Mouse (Mus musculus) forebrain, embryonic 11.5 days (tissue): Measurements from ENCODE around the gene Zeb2. TPM values are rescaled to one million over a fixed set of nuclear protein-coding genes. Genes with fewer than 3 reads are reported as not detected.

ENCODE experiments used
- ATAC-seq: fragments of 200-750 bp; cut with Nextera tagmentation; replicated peaks from 2 replicates; pipeline ENCODE4 v1.8.0; 2017; ENCODE audit warnings: moderate TSS enrichment; ENCODE audit not compliant: low FRiP score
- DNase-seq: peaks from one replicate; pipeline ENCODE4 v3.0.0-alpha.2; 2017; ENCODE audit warnings: low spot score
- H3K27ac ChIP-seq: fragments of 300-500 bp; sonication (generic); 2 replicates; pipeline ENCODE4 v1.5.1; 2014; ENCODE audit warnings: low read depth, low read length
- H3K27me3 ChIP-seq: fragments of 300-500 bp; sonication (generic); 2 replicates; pipeline ENCODE4 v1.6.1; 2014; ENCODE audit warnings: mild to moderate bottlenecking, low read length, mixed read lengths; ENCODE audit not compliant: control insufficient read depth, insufficient read depth
- H3K36me3 ChIP-seq: fragments of 300-500 bp; sonication (generic); 2 replicates; pipeline ENCODE4 v1.6.1; 2014; ENCODE audit warnings: mild to moderate bottlenecking, low read length, moderate library complexity, mixed read lengths; ENCODE audit not compliant: control insufficient read depth, insufficient read depth
- H3K4me1 ChIP-seq: fragments of 300-500 bp; sonication (generic); replicated peaks from 2 replicates; pipeline ENCODE4 v1.6.1; 2014; ENCODE audit warnings: low read length, mixed read lengths; ENCODE audit not compliant: control insufficient read depth, insufficient read depth
- H3K4me2 ChIP-seq: fragments of 300-500 bp; sonication (generic); 2 replicates; pipeline ENCODE4 v1.6.1; 2014; ENCODE audit warnings: low read depth, mild to moderate bottlenecking, low read length, moderate library complexity, mixed read lengths; ENCODE audit not compliant: severe bottlenecking
- H3K4me3 ChIP-seq: fragments of 300-500 bp; sonication (generic); 2 replicates; pipeline ENCODE4 v1.5.1; 2014; ENCODE audit warnings: low read depth, low read length
- H3K9ac ChIP-seq: fragments of 300-500 bp; sonication (generic); 2 replicates; pipeline ENCODE4 v1.6.1; 2014; ENCODE audit warnings: low read length
- H3K9me3 ChIP-seq: fragments of 300-500 bp; sonication (generic); 2 replicates; pipeline ENCODE4 v1.6.1; 2016; ENCODE audit warnings: low read length, mixed read lengths; ENCODE audit not compliant: control insufficient read depth
- WGBS: fragments of 180-500 bp; shearing (Covaris S2); extraction: QIAGEN DNeasy Blood & Tissue Kit; methylation state at CpG from one replicate; pipeline ENCODE4 v1.1.7; 2014; 5-methylcytosine and 5-hydroxymethylcytosine counted together
- polyA plus RNA-seq: library from polyadenylated mRNA; unstranded; fragments of >200 nt; fragmentation: Nextera tagmentation; extraction: Ambion mirVana; gene quantifications from 2 replicates; pipeline ENCODE4 v1.2.1, GENCODE M21; 2014

Gene Zeb2
- polyA plus RNA-seq, 1 experiment from 2014 or later = 50.0 TPM

DNA sequence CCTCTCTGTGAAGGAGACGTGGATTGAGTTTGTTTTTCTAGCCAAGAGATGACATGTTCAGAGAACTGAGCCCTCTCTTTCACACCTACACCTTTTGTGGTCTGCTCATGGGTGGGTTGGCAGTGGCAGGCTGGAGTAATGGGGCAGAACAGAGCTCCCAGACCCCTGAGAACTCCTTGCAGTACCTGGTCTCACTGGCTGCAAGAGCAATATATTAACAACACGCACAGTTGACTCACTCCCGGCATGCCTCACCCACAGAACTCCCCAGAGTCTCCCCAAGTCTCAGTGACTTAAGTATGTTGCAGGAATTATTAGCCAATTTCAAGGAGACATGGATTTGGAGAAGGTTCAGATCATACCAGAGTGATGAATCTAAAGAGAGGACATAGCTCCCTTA lies 140.1 kb downstream of the Zeb2 start:
- DNase-seq (no peak), ATAC-seq (no peak)
- Histone ChIP-seq H3K36me3 (no peaks in the 10 kb centered on the region), H3K4me3 (no peak overlapping the region), H3K4me1 (peaks cover 10% of the 10 kb centered on the region; the same call in 1 of the 2 replicates), H3K9ac (no peak overlapping the region), H3K27me3 (peaks cover 2% of the 10 kb centered on the region; the same call in 1 of the 2 replicates), H3K9me3 (no peaks in the 10 kb centered on the region), H3K4me2 (no peak overlapping the region), H3K27ac (no peak overlapping the region)
- WGBS = 94% methylated on average over 3 of the region's 3 CpGs

GRCm38 (mm10) chr2:44976484-44976883 lies 140.7 kb downstream of the Zeb2 start:
- no peak for ATAC-seq

GRCm38 (mm10) chr2:44973828-44974227 lies 143.4 kb downstream of the Zeb2 start:
- no peak for ATAC-seq
- 93% methylated on average over 6 of the region's 6 CpGs for WGBS
- Histone ChIP-seq H3K27ac (no peak overlapping the region), H3K4me2 (no peak overlapping the region), H3K9ac (no peak overlapping the region), H3K4me1 (no peaks in the 10 kb centered on the region), H3K27me3 (no peaks in the 10 kb centered on the region), H3K36me3 (no peaks in the 10 kb centered on the region), H3K4me3 (no peak overlapping the region), H3K9me3 (no peaks in the 10 kb centered on the region)
- DNase-seq = no peak

More at GRCm38 (mm10) chr2:44976484-44976883, 140.7 kb downstream of the Zeb2 start:
- 61% methylated on average over 4 of the region's 4 CpGs for WGBS
- Histone ChIP-seq H3K27ac (no peak overlapping the region), H3K9ac (no peak overlapping the region), H3K4me2 (no peak overlapping the region), H3K9me3 (no peaks in the 10 kb centered on the region), H3K27me3 (peaks cover 2% of the 10 kb centered on the region; the same call in 1 of the 2 replicates), H3K36me3 (no peaks in the 10 kb centered on the region), H3K4me3 (no peak overlapping the region), H3K4me1 (peaks cover 10% of the 10 kb centered on the region; the same call in 1 of the 2 replicates)
- no peak for DNase-seq

DNA sequence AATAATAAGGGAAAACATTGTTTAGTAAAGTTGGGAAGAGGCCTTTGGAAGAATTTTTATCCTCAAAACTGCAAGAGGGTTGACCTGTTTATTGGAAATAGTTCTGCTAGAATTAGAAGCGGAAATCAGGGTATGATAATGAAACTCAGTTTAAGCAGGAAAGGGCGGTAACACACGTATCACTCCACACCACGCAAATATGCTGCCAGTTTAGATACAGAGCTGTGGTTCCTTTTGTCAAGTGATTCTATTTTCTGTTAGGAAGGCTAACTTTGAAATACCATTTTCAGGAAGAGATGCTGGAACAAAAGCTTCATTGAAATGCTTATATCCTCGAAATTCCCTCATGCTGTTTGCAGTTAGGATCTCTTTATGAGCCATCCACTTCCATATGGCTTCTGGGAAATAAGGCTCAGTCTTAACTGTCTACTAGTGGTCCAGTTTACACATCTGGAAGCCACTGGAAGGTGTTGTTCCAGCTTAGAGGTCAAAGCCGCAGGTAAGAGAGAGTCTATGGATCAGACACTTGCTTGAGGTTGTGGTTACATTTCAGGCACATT lies 147.0 kb downstream of the Zeb2 start:
- DNase-seq (no peak), ATAC-seq (no peak)
- no peak overlapping the region for H3K4me3 ChIP-seq
- no peaks in the 10 kb centered on the region for H3K36me3 ChIP-seq
- no peaks in the 10 kb centered on the region for H3K4me1 ChIP-seq
- no peaks in the 10 kb centered on the region for H3K9me3 ChIP-seq
- 90% methylated on average over 6 of the region's 6 CpGs for WGBS
- H3K27ac ChIP-seq = no peak overlapping the region
- H3K9ac ChIP-seq = no peak overlapping the region
- no peaks in the 10 kb centered on the region for H3K27me3 ChIP-seq
- no peak overlapping the region for H3K4me2 ChIP-seq

DNA sequence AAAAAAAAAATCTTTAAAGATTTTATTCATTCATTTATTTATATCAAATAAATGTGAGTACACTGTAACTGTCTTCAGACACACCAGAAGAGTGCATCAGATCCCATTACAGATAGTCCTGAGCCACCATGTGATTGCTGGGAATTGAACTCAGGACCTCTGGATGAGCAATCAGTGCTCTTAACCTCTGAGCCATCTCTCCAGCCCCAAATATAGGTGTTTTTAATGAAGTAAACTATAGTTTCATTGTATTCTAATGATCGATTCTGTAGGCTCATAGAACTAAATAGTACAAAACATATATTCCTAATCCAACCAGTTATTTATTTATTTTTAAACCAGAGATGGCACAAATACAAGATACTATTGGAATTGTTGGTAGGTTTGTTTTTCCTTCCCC lies 147.6 kb downstream of the Zeb2 start:
- ATAC-seq (no peak), DNase-seq (no peak)
- Histone ChIP-seq H3K4me1 (no peaks in the 10 kb centered on the region), H3K9me3 (no peaks in the 10 kb centered on the region), H3K36me3 (no peaks in the 10 kb centered on the region), H3K4me3 (no peak overlapping the region), H3K27ac (no peak overlapping the region), H3K4me2 (no peak overlapping the region), H3K27me3 (no peaks in the 10 kb centered on the region), H3K9ac (no peak overlapping the region)
- 97% methylated on average over 1 of the region's 1 CpGs for WGBS

DNA sequence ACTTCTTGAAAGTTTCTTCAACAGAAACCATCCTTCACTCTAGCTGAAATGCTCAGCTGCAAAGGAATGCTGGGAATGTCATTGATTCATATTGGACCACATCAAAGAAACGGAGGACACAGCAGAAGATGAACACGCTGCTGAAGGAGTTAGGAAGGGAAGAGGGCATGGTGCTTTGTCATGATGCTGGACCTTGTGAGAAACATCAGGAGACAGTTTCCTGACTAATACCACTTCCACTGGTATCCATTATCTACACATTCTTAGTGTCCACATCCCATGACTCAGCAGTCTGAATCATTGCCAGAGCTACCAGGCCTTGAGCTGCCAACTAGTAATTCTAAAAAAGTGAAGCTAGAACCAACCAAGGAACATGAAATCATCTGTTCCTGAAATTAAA lies 148.0 kb downstream of the Zeb2 start:
- Histone ChIP-seq H3K9ac (no peak overlapping the region), H3K4me2 (no peak overlapping the region), H3K27ac (no peak overlapping the region), H3K27me3 (no peaks in the 10 kb centered on the region), H3K9me3 (no peaks in the 10 kb centered on the region), H3K4me3 (no peak overlapping the region), H3K4me1 (no peaks in the 10 kb centered on the region), H3K36me3 (no peaks in the 10 kb centered on the region)
- DNase-seq = no peak
- 80% methylated on average over 2 of the region's 2 CpGs for WGBS
- ATAC-seq = no peak

DNA sequence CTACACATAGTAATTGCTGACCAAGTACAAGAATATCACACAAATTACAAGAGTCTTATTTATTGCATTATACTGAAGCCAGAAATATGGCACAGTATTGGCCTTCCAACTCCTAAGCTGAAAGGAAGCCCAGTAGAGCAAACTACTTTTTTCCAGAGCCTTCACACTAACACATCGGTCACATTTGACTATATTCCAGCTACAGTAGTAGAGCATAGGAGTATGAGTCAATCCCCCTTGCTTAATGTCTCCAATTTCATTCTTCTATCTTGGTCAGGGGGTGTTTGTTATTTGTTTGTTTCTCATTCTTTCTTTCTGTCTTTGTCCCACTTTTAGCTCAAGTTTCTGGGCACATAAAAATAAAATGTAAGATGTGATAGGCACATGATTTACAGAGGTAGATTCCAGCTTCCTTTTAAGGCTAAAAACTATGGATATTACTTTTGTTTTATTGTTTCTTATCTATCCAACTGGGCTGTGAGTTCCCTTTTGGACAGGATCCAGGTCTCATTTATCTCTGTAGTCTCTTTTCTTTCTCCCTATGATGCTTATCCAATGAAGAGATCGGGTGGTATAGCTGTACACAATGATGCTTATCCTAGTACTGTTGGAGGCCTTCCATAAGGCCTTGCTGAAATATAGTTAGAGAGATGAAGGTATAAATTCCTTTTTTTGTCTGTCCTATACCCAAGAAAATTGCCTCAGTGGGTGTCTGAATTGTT lies 151.2 kb downstream of the Zeb2 start:
- no peaks in the 10 kb centered on the region for H3K36me3 ChIP-seq
- H3K9me3 ChIP-seq = no peaks in the 10 kb centered on the region
- no peaks in the 10 kb centered on the region for H3K4me1 ChIP-seq
- no peak overlapping the region for H3K9ac ChIP-seq
- WGBS = 93% methylated on average over 2 of the region's 2 CpGs
- no peak overlapping the region for H3K27ac ChIP-seq
- no peak overlapping the region for H3K4me2 ChIP-seq
- H3K4me3 ChIP-seq = no peak overlapping the region
- no peak for ATAC-seq
- no peaks in the 10 kb centered on the region for H3K27me3 ChIP-seq
- no peak for DNase-seq

DNA sequence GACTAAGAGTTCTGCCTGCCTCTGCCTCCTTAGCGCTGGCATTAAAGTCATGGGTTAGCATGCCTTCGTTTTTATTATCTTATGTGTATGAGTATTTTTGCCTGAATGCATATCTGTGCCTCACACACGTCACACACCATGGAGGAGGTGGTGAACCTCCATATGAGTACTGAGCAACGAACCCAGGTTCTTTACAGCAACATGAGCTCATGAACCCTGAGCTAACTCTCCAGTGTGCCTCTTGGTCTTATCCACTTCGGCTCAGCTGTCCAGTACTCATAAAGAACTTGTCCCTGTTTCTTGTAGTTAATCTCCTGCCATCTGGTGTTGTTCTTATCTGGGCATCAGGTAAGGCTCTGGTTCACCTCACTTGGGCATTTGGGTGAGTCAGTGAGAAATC lies 154.6 kb downstream of the Zeb2 start:
- DNase-seq (no peak), ATAC-seq (no peak)
- 86% methylated on average over 5 of the region's 5 CpGs for WGBS

GRCm38 (mm10) chr2:44961192-44961591 lies 156.0 kb downstream of the Zeb2 start:
- DNase-seq = no peak
- H3K36me3 ChIP-seq = no peaks in the 10 kb centered on the region
- no peak overlapping the region for H3K4me3 ChIP-seq
- 91% methylated on average over 4 of the region's 4 CpGs for WGBS
- no peaks in the 10 kb centered on the region for H3K9me3 ChIP-seq
- no peak for ATAC-seq
- no peak overlapping the region for H3K4me2 ChIP-seq
- no peak overlapping the region for H3K27ac ChIP-seq
- no peaks in the 10 kb centered on the region for H3K27me3 ChIP-seq
- H3K4me1 ChIP-seq = no peaks in the 10 kb centered on the region
- H3K9ac ChIP-seq = no peak overlapping the region

More for the DNA sequence above, 154.6 kb downstream of the Zeb2 start:
- H3K27me3 ChIP-seq = no peaks in the 10 kb centered on the region
- H3K9ac ChIP-seq = no peak overlapping the region
- no peak overlapping the region for H3K4me2 ChIP-seq
- no peak overlapping the region for H3K4me3 ChIP-seq
- no peaks in the 10 kb centered on the region for H3K4me1 ChIP-seq
- no peak overlapping the region for H3K27ac ChIP-seq
- no peaks in the 10 kb centered on the region for H3K9me3 ChIP-seq
- no peaks in the 10 kb centered on the region for H3K36me3 ChIP-seq
